8 mouse cellular contexts compared by ENCODE assay signal in genomic region chr4:148900295-148901211, GRCm38 (mm10).
DNase-seq lines count a peak whose midpoint lies in the region; ATAC-seq and TF ChIP-seq lines count a peak whose summit lies in the region.

No protein-coding gene starts in this region.

- H3K27me3 ChIP-seq in C2C12 (ENCODE audit: control insufficient read depth, insufficient read depth, insufficient read length) = peaks cover 47% of the 10 kb centered on the region
- peaks cover 92% of the 10 kb centered on the region for H3K27me3 ChIP-seq in embryonic facial prominence, embryonic 12.5 days
- no peaks in the 10 kb centered on the region; the same call in 1 of the 2 replicates for H3K27me3 ChIP-seq in heart, embryonic 14.5 days (ENCODE audit: control insufficient read depth, insufficient read depth, low read length)
- no peaks in the 10 kb centered on the region for H3K27me3 ChIP-seq in kidney, postnatal 0 days (ENCODE audit: insufficient read depth, low read length)
- H3K27me3 ChIP-seq in lung, embryonic 16.5 days (ENCODE audit: control insufficient read depth, insufficient read depth, low read depth, low read length) = peaks cover 20% of the 10 kb centered on the region

- no peaks in the 10 kb centered on the region for H3K36me3 ChIP-seq in C2C12 (ENCODE audit: control insufficient read depth, insufficient read depth)
- H3K36me3 ChIP-seq in embryonic facial prominence, embryonic 12.5 days = no peaks in the 10 kb centered on the region
- peaks cover 10% of the 10 kb centered on the region; the same call in 1 of the 2 replicates for H3K36me3 ChIP-seq in heart, embryonic 14.5 days (ENCODE audit: control insufficient read depth, insufficient read depth, low read length)
- H3K36me3 ChIP-seq in kidney, postnatal 0 days (ENCODE audit: insufficient read depth, low read length) = no peaks in the 10 kb centered on the region
- no peaks in the 10 kb centered on the region for H3K36me3 ChIP-seq in lung, embryonic 16.5 days (ENCODE audit: control insufficient read depth, insufficient read depth, low read length)

- TF ChIP-seq CTCF in C2C12 (IDR thresholded peaks at IDR 0.05; ENCODE audit: control insufficient read depth, insufficient read depth, insufficient read length) = no peak
- TF ChIP-seq CTCF in kidney, postnatal 0 days (IDR thresholded peaks at IDR 0.05; ENCODE audit: low read depth) = no peak

- peak overlapping the region; percentile 39 for H3K9ac ChIP-seq in embryonic facial prominence, embryonic 12.5 days
- H3K9ac ChIP-seq in heart, embryonic 14.5 days (ENCODE audit: low read length) = peak overlapping the region; percentile 82
- H3K9ac ChIP-seq in kidney, postnatal 0 days (ENCODE audit: low read depth, low read length) = peak overlapping the region; percentile 83
- peak overlapping the region; percentile 71 for H3K9ac ChIP-seq in lung, embryonic 16.5 days (ENCODE audit: low read length)

- H3K4me2 ChIP-seq in embryonic facial prominence, embryonic 12.5 days (replicated peaks) = peak overlapping the region; percentile 93
- H3K4me2 ChIP-seq in heart, embryonic 14.5 days (ENCODE audit: low read length) = peak overlapping the region; percentile 68
- peak overlapping the region; percentile 99 for H3K4me2 ChIP-seq in kidney, postnatal 0 days (ENCODE audit: low read length)
- H3K4me2 ChIP-seq in lung, embryonic 16.5 days (ENCODE audit: low read depth, low read length) = peak overlapping the region; percentile 97

- no peaks in the 10 kb centered on the region for H3K79me3 ChIP-seq in C2C12 (ENCODE audit: low read depth)

- peak; percentile 84 to 92 for DNase-seq in adrenal gland, postnatal 36 days
- DNase-seq in kidney, postnatal 0 days (ENCODE audit: low spot score) = peak; percentile 85
- DNase-seq in ovary, postnatal 14 days (ENCODE audit: low spot score) = peak; percentile 55
- DNase-seq in thymus, postnatal 0 days (ENCODE audit: low spot score) = peak; percentile 89

- H3K27ac ChIP-seq in embryonic facial prominence, embryonic 12.5 days = no peak overlapping the region
- H3K27ac ChIP-seq in heart, embryonic 14.5 days (replicated peaks in 1 of 2; ENCODE audit: control insufficient read depth in 1 of 2, insufficient read depth in 1 of 2, low read depth in 2 of 2, low read length in 2 of 2) = peak overlapping the region; percentile 84 to 90
- H3K27ac ChIP-seq in kidney, postnatal 0 days = peak overlapping the region; percentile 78
- H3K27ac ChIP-seq in lung, embryonic 16.5 days (ENCODE audit: low read length) = peak overlapping the region; percentile 26

- no peaks in the 10 kb centered on the region for H3K79me2 ChIP-seq in C2C12 (ENCODE audit: control insufficient read depth, insufficient read depth)

- ATAC-seq in embryonic facial prominence, embryonic 12.5 days (ENCODE audit: insufficient number of reproducible peaks, insufficient read depth, low FRiP score, low TSS enrichment) = peak; percentile 70; the same call in 1 of the 2 replicates
- peak; percentile 80 for ATAC-seq in heart, embryonic 14.5 days (ENCODE audit: insufficient number of reproducible peaks, insufficient read depth, low FRiP score, low read depth)
- peak; percentile 90 for ATAC-seq in kidney, postnatal 0 days (replicated peaks; ENCODE audit: low FRiP score, low read depth)
- peak; percentile 92 for ATAC-seq in lung, embryonic 16.5 days (ENCODE audit: low read depth)

- peaks cover 8% of the 10 kb centered on the region; the same call in 1 of the 2 replicates for H3K4me1 ChIP-seq in embryonic facial prominence, embryonic 12.5 days
- H3K4me1 ChIP-seq in heart, embryonic 14.5 days (ENCODE audit: control insufficient read depth in 2 of 2, insufficient read depth in 2 of 2, low read length in 2 of 2) = peaks cover 26 to 31% of the 10 kb centered on the region in 2 experiments
- peaks cover 20% of the 10 kb centered on the region for H3K4me1 ChIP-seq in kidney, postnatal 0 days (replicated peaks; ENCODE audit: insufficient read depth, low read length)
- H3K4me1 ChIP-seq in lung, embryonic 16.5 days (replicated peaks; ENCODE audit: control insufficient read depth, insufficient read depth, low read length) = peaks cover 5% of the 10 kb centered on the region; the same call in 1 of the 2 replicates

- no peak overlapping the region for H3ac ChIP-seq in C2C12 (ENCODE audit: control insufficient read depth, insufficient read length, low read depth)

- H3K4me3 ChIP-seq in C2C12 (ENCODE audit: insufficient read depth, poor library complexity, severe bottlenecking) = peak overlapping the region; percentile 6
- peak overlapping the region; percentile 51 for H3K4me3 ChIP-seq in embryonic facial prominence, embryonic 12.5 days
- peak overlapping the region; percentile 76 to 85 for H3K4me3 ChIP-seq in heart, embryonic 14.5 days (ENCODE audit: control insufficient read depth in 1 of 2, insufficient read depth in 1 of 2, low read depth in 1 of 2, low read length in 2 of 2)
- peak overlapping the region; percentile 74 for H3K4me3 ChIP-seq in kidney, postnatal 0 days (replicated peaks; ENCODE audit: low read depth, low read length)
- H3K4me3 ChIP-seq in lung, embryonic 16.5 days (ENCODE audit: low read length) = peak overlapping the region; percentile 77

- H3K9me3 ChIP-seq in embryonic facial prominence, embryonic 12.5 days = no peaks in the 10 kb centered on the region
- no peaks in the 10 kb centered on the region for H3K9me3 ChIP-seq in heart, embryonic 14.5 days (ENCODE audit: control insufficient read depth, low read length)
- H3K9me3 ChIP-seq in kidney, postnatal 0 days (replicated peaks; ENCODE audit: low read length) = no peaks in the 10 kb centered on the region
- no peaks in the 10 kb centered on the region for H3K9me3 ChIP-seq in lung, embryonic 16.5 days (ENCODE audit: control insufficient read depth, low read length)

- under 1% methylated on average over 93 of the region's 123 CpGs for WGBS in embryonic facial prominence, embryonic 12.5 days
- under 1% methylated on average over 88 of the region's 123 CpGs for WGBS in heart, embryonic 14.5 days
- WGBS in kidney, postnatal 0 days = under 1% methylated on average over 105 of the region's 123 CpGs
- under 1% methylated on average over 88 of the region's 123 CpGs for WGBS in lung, embryonic 16.5 days

TF ChIP-seq in C2C12, 6 proteins besides CTCF, POLR2A, EP300 and RAD21:
- TF ChIP-seq USF1 (IDR thresholded peaks at IDR 0.05; ENCODE audit: low read depth) (no peak), MYOD1 (IDR thresholded peaks at IDR 0.05; ENCODE audit: control insufficient read depth, insufficient read length, low read depth) (no peak), FOSL1 (IDR thresholded peaks at IDR 0.05; ENCODE audit: insufficient read depth, low read length, poor library complexity, severe bottlenecking) (no peak), CEBPB (IDR thresholded peaks at IDR 0.05; ENCODE audit: low read depth) (no peak), MYOG (IDR thresholded peaks at IDR 0.05; ENCODE audit: control insufficient read depth, extremely low read depth, insufficient read length) (no peak), MAX (IDR thresholded peaks at IDR 0.05) (no peak)
TF ChIP-seq in C2C12: peak in this region for 0.

Comparison
In these comparisons a context has a peak if more than half of its experiments do, and no peak if none do; other contexts are left out.
1. H3K4me3 ChIP-seq: peak in every context shown above with its lines; median percentile 80 in heart, embryonic 14.5 days; 77 in lung, embryonic 16.5 days; 74 in kidney, postnatal 0 days; 51 in embryonic facial prominence, embryonic 12.5 days; 6 in C2C12.